In the genomic region with DNA sequence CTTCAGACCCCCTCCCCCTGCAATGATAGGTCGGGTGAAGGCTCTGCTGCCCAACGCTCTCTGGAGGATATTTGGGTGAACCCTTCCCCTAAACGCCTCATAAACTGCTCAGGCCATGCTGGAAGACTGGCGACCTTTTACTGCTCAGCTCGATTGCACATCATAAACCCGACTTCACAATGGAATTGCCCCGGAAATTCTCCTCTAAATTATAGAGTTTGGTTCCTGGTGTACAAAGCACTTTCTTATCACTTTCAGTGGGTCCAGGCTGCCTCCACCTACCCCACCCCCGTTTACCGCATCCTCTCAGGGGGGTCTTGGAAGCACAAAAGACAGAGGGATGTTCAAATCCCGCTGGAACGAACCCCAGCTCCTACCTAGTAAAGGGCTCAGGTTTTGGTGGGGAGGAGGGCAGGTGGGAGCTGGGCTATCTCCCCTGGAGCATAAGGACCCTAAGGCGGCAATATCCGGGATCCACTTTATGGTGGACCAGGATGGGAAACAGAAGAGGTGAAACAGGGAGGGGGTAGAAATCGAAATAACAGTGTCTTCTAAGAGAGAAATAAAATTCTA, we compare ENCODE assay signal across 13 mouse cellular contexts. TPM values are rescaled to one million over a fixed set of nuclear protein-coding genes. Genes with fewer than 3 reads are reported as not detected.
DNase-seq lines count a peak whose midpoint lies in the region; ATAC-seq and TF ChIP-seq lines count a peak whose summit lies in the region.
"Had no signal": no experiment of that assay in that cellular context is flagged by ENCODE, and none has a peak within 500 bp of the region (broad histone marks: within the 10 kb centered on the region; RNA-seq: fewer than 3 reads in every experiment).

No protein-coding gene starts in this region.

- H3K9me3 ChIP-seq in liver, postnatal 0 days (ENCODE audit: low read length): no peaks in the 10 kb centered on the region
- H3K9me3 ChIP-seq in intestine, postnatal 0 days (ENCODE audit: control insufficient read depth): no peaks in the 10 kb centered on the region
- no peaks in the 10 kb centered on the region for H3K9me3 ChIP-seq in neural tube, embryonic 13.5 days
- H3K9me3 ChIP-seq: embryonic facial prominence, embryonic 10.5 days had no signal

- H3K4me2 ChIP-seq in liver, postnatal 0 days (ENCODE audit: low read depth, low read length): no peak overlapping the region
- H3K4me2 ChIP-seq in intestine, postnatal 0 days (replicated peaks; ENCODE audit: low read depth): peak overlapping the region; percentile 4; the same call in 1 of the 2 replicates
- peak overlapping the region; percentile 97 for H3K4me2 ChIP-seq in neural tube, embryonic 13.5 days

- no peaks in the 10 kb centered on the region for H3K36me3 ChIP-seq in liver, postnatal 0 days (replicated peaks; ENCODE audit: insufficient read depth, low read length)
- no peaks in the 10 kb centered on the region for H3K36me3 ChIP-seq in intestine, postnatal 0 days (ENCODE audit: control insufficient read depth, insufficient read depth)
- no peaks in the 10 kb centered on the region for H3K36me3 ChIP-seq in neural tube, embryonic 13.5 days
- H3K36me3 ChIP-seq: embryonic facial prominence, embryonic 10.5 days had no signal

- no peak for TF ChIP-seq EP300 in liver, postnatal 0 days (IDR thresholded peaks at IDR 0.05; ENCODE audit: low read depth)

- TF ChIP-seq CTCF in liver, postnatal 0 days (IDR thresholded peaks at IDR 0.05; ENCODE audit: low read depth): no peak
- TF ChIP-seq CTCF in intestine, postnatal 0 days (IDR thresholded peaks at IDR 0.05; ENCODE audit: low read depth): no peak

- no peak for ATAC-seq in liver, postnatal 0 days
- no peak for ATAC-seq in intestine, postnatal 0 days
- no peak for ATAC-seq in neural tube, embryonic 13.5 days (ENCODE audit: low read depth)
- ATAC-seq: activated CD4-positive, CD25-positive, alpha-beta regulatory T cell, adult 4 months had no signal

- H3K4me3 ChIP-seq in liver, postnatal 0 days (ENCODE audit: low read depth, low read length): no peak overlapping the region
- 0 out of 2 replicates have a peak overlapping the region, but pooled peaks have one; percentile 38 for H3K4me3 ChIP-seq in intestine, postnatal 0 days (ENCODE audit: low read depth, low read length)
- H3K4me3 ChIP-seq in neural tube, embryonic 13.5 days: peak overlapping the region; percentile 96

- peak; percentile 2 for DNase-seq in liver
- DNase-seq in liver, postnatal 0 days: no peak
- DNase-seq in kidney, postnatal 10 days: peak; percentile 34
- no peak for DNase-seq in spleen, postnatal 36 days (ENCODE audit: low spot score in 2 of 2)
- DNase-seq in Muller cell, postnatal 12 days (ENCODE audit: inconsistent ontology term): no peak
- DNase-seq in retina, postnatal 1 day: no peak
- DNase-seq: cerebellum, adult 8-10 months; lung, adult 18-20 months; right cerebral cortex, adult 18-20 months had no signal

- 29% methylated on average over 14 of the region's 14 CpGs for WGBS in liver, postnatal 0 days (ENCODE audit: insufficient replicate concordance)
- 28% methylated on average over 14 of the region's 14 CpGs for WGBS in intestine, postnatal 0 days
- 6% methylated on average over 14 of the region's 14 CpGs for WGBS in neural tube, embryonic 13.5 days

- H3K27ac ChIP-seq in liver, postnatal 0 days (ENCODE audit: low read depth): no peak overlapping the region
- H3K27ac ChIP-seq in intestine, postnatal 0 days (ENCODE audit: low read depth, low read length): no peak overlapping the region
- H3K27ac ChIP-seq in neural tube, embryonic 13.5 days (replicated peaks): peak overlapping the region; percentile 100
- H3K27ac ChIP-seq: embryonic facial prominence, embryonic 10.5 days had no signal

- H3K27me3 ChIP-seq in liver, postnatal 0 days (ENCODE audit: insufficient read depth, low read length): peaks cover 100% of the 10 kb centered on the region
- peaks cover 94% of the 10 kb centered on the region for H3K27me3 ChIP-seq in intestine, postnatal 0 days (replicated peaks; ENCODE audit: control insufficient read depth, insufficient read depth, low read length)
- H3K27me3 ChIP-seq in neural tube, embryonic 13.5 days: no peaks in the 10 kb centered on the region

- H3K4me1 ChIP-seq in liver, postnatal 0 days (ENCODE audit: insufficient read depth): peaks cover 13% of the 10 kb centered on the region
- no peaks in the 10 kb centered on the region; the same call in 1 of the 2 replicates for H3K4me1 ChIP-seq in intestine, postnatal 0 days (replicated peaks; ENCODE audit: control insufficient read depth, insufficient read depth, low read length)
- H3K4me1 ChIP-seq in neural tube, embryonic 13.5 days (replicated peaks): peaks cover 72% of the 10 kb centered on the region

- H3K9ac ChIP-seq in liver, postnatal 0 days (replicated peaks): no peak overlapping the region
- no peak overlapping the region for H3K9ac ChIP-seq in intestine, postnatal 0 days (ENCODE audit: low read depth, low read length)
- peak overlapping the region; percentile 100 for H3K9ac ChIP-seq in neural tube, embryonic 13.5 days

RNA-seq across cellular contexts. Expression of a gene that starts 2.9 kb away (rescaled TPM):
- polyA plus RNA-seq in liver, postnatal 0 days (2015; fragmentation: Nextera tagmentation; extraction: Ambion mirVana): 0.39 and 0.50 TPM in 2 replicates
- 5.6 and 6.2 TPM in 2 replicates for polyA plus RNA-seq in intestine, postnatal 0 days (2015; fragmentation: Nextera tagmentation; extraction: Ambion mirVana)
- 117 and 125 TPM in 2 replicates for polyA plus RNA-seq in neural tube, embryonic 13.5 days (2015; fragmentation: Nextera tagmentation; extraction: Ambion mirVana)
- polyA plus RNA-seq: activated CD4-positive, CD25-positive, alpha-beta regulatory T cell, adult 4 months; embryonic facial prominence, embryonic 10.5 days had no signal

RNA-seq across cellular contexts. Expression of a gene that starts 5.6 kb away (rescaled TPM):
- not detected in 2 replicates for polyA plus RNA-seq in liver, postnatal 0 days (2015; fragmentation: Nextera tagmentation; extraction: Ambion mirVana)
- not detected in 2 replicates for polyA plus RNA-seq in intestine, postnatal 0 days (2015; fragmentation: Nextera tagmentation; extraction: Ambion mirVana)
- not detected in 2 replicates for polyA plus RNA-seq in neural tube, embryonic 13.5 days (2015; fragmentation: Nextera tagmentation; extraction: Ambion mirVana)
- polyA plus RNA-seq: activated CD4-positive, CD25-positive, alpha-beta regulatory T cell, adult 4 months; embryonic facial prominence, embryonic 10.5 days had no signal

RNA-seq across cellular contexts. Expression of a gene that starts 5.6 kb away (rescaled TPM):
- polyA plus RNA-seq in liver, postnatal 0 days (2015; fragmentation: Nextera tagmentation; extraction: Ambion mirVana): 0.16 and 0.17 TPM in 2 replicates
- polyA plus RNA-seq in intestine, postnatal 0 days (2015; fragmentation: Nextera tagmentation; extraction: Ambion mirVana): 3.4 and 3.6 TPM in 2 replicates
- polyA plus RNA-seq in neural tube, embryonic 13.5 days (2015; fragmentation: Nextera tagmentation; extraction: Ambion mirVana): 13.9 and 16.4 TPM in 2 replicates

RNA-seq across cellular contexts. Expression of a gene that starts 10.2 kb away (rescaled TPM):
- not detected in 2 replicates for polyA plus RNA-seq in liver, postnatal 0 days (2015; fragmentation: Nextera tagmentation; extraction: Ambion mirVana)
- polyA plus RNA-seq in intestine, postnatal 0 days (2015; fragmentation: Nextera tagmentation; extraction: Ambion mirVana): 0.76 and 0.81 TPM in 2 replicates
- 20.3 and 25.8 TPM in 2 replicates for polyA plus RNA-seq in neural tube, embryonic 13.5 days (2015; fragmentation: Nextera tagmentation; extraction: Ambion mirVana)
- polyA plus RNA-seq: activated CD4-positive, CD25-positive, alpha-beta regulatory T cell, adult 4 months; embryonic facial prominence, embryonic 10.5 days had no signal

RNA-seq across cellular contexts. Expression of a gene that starts 12.2 kb away (rescaled TPM):
- 0.11 and 0.26 TPM in 2 replicates for polyA plus RNA-seq in liver, postnatal 0 days (2015; fragmentation: Nextera tagmentation; extraction: Ambion mirVana)
- 1.1 and 3.0 TPM in 2 replicates for polyA plus RNA-seq in intestine, postnatal 0 days (2015; fragmentation: Nextera tagmentation; extraction: Ambion mirVana)
- polyA plus RNA-seq in neural tube, embryonic 13.5 days (2015; fragmentation: Nextera tagmentation; extraction: Ambion mirVana): 125 and 130 TPM in 2 replicates
- polyA plus RNA-seq: embryonic facial prominence, embryonic 10.5 days had no signal

Comparison
In these comparisons a context has a peak if more than half of its experiments do, and no peak if none do; other contexts are left out.
1. DNase-seq: peak in liver (single experiment) and kidney, postnatal 10 days (single experiment); none in liver, postnatal 0 days (single experiment), spleen, postnatal 36 days (0 of 2), Muller cell, postnatal 12 days (single experiment) and retina, postnatal 1 day (single experiment).
2. RNA of a gene that starts 2.9 kb away (polyA plus RNA-seq): 117 to 125 TPM in neural tube, embryonic 13.5 days; 5.6 to 6.2 TPM in intestine, postnatal 0 days and 0.39 to 0.50 TPM in liver, postnatal 0 days; every median in the first group is over 10 times any median in the second.